Mouse (Mus musculus) ovary, postnatal 36 days (tissue): ENCODE data around the gene Cuedc2.

Experiments
- DNase-seq: peaks from one replicate; pipeline ENCODE4 v3.0.0; 2022; ENCODE audit warnings: low spot score, mixed read lengths

Cuedc2 gene

DNA sequence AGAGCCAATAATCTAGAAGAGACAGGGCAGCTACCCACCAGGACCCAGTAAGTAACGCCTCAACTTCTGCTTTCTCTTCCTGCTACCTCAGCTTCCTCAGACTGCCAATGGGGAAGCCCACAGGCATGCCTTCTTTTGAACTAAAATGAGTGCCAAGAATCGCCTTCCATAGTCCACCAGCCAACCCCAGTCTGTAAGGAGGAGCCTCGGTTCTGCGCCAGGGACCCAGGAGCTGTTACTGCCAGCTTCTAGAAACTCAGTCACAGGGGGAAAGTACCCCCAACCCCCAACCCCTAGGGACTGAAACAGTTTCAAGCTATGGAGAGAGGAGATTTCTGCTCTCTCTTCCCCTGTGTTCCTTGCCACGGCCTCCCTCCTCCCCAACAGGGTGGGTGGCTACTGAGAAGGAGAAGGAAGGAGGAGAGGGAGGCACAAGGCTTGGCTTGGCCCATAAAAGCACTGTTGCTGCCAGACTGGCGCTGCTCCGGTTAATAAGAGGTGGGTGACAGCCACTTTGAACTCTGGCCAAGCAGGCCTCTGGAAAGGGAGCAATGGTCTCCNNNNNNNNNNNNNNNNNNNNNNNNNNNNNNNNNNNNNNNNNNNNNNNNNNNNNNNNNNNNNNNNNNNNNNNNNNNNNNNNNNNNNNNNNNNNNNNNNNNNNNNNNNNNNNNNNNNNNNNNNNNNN, 927 bp upstream of the Cuedc2 start:
- peak; percentile 55 for DNase-seq

- DNase-seq: no peak
Measured at GRCm38 (mm10) chr19:46338942-46339286, 412 bp upstream of the Cuedc2 start.

DNA sequence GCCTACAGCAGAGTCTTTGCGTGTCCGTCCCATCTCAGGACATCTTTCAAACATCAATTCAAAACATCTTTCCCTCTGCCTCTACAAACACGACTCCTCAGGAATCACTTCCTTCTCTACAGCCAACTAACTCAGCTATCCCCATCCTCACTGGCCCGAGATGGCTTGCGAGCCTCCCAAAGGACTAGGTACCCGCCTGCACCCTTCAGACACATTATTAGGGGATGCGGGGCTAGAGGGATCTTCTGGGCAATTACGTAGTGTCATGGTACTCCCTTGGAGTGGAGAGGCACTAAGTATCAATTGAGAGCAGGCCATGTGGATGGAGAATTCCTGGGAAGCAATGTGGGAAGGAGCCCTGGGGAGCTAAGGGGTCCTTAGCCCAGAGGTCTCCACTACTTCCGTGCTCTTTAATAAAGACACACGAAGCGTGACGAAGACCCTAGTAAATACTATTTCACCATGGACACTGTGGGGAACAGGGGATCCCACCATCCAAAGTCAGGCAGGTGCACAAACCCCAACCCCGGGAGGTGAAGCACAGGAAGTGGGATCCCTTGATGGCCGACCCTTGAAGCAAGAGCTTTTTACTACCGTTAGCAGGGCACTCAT, 677 bp downstream of the Cuedc2 start:
- peak; percentile 5 for DNase-seq

- no peak for DNase-seq
Measured at GRCm38 (mm10) chr19:46333906-46334305, 4.6 kb downstream of the Cuedc2 start.

GRCm38 (mm10) chr19:46332721-46333339, 5.7 kb downstream of the Cuedc2 start:
- DNase-seq: no peak

GRCm38 (mm10) chr19:46331936-46332335, 6.6 kb downstream of the Cuedc2 start:
- DNase-seq: no peak

DNA sequence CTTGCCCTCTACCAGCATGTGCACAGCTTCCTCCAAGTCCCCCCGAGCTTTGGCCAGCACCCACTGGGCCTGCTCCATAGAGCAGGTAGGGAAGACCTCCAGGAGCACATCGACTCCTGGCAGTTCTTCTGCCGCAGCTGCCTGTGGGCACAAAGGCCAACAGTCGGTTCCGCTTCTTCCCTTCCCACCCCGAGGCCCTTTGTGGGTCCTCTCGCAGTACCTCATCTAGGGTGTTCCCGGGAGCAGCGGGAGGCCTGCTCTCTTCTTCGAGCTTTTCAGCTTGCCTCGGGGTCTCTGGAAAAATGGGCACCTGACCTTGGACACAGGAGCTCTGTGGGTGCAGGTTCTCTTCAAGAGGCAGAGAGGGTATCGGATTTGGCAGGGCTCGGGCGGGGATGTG, 7.2 kb downstream of the Cuedc2 start:
- DNase-seq: peak; percentile 6

- DNase-seq: peak; percentile 3
Measured at GRCm38 (mm10) chr19:46330696-46331095, 7.8 kb downstream of the Cuedc2 start.

DNA sequence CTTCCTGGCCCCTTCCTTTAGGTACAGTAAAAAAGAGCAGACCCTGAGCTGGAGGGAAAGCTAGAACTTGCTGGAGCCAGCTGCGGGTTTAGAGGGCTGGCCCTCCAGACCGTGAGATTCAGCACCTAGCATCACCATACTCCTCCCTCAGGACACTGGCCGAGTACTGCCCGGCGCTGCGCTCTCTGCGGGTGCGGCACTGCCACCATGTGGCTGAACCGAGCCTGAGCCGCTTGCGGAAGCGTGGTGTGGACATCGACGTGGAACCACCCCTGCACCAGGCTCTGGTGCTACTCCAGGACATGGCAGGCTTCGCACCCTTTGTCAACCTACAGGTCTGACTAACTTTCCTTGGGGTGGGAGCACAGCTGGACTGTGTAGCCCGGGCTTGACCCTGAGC, 8.6 kb downstream of the Cuedc2 start:
- peak; percentile 88 for DNase-seq

DNA sequence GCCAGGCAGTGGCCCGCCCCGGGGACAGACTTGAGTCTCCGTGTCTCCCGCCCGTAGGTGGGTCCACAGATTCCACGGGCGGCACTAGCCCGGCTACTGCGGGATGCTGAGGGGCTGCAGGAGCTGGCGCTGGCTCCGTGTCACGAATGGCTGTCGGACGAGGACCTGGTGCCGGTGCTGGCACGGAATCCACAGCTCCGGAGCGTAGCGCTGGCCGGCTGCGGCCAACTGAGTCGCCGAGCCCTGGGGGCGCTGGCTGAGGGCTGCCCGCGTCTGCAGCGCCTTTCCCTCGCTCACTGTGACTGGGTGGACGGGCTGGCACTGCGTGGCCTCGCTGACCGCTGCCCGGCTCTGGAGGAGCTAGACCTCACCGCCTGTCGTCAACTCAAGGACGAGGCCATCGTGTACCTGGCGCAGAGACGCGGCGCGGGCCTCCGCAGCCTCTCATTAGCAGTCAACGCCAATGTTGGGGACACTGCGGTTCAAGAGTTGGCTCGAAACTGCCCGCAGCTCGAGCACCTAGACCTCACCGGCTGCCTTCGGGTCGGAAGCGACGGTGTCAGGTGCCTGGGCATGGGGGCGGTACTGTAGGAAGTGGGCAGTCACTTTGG, 9.4 kb downstream of the Cuedc2 start:
- DNase-seq: peak; percentile 33

GRCm38 (mm10) chr19:46328081-46329030, 10.1 kb downstream of the Cuedc2 start, which contains the start of gene Fbxl15:
TSS of gene Fbxl15 (plus strand) at chr19:46328184.
- peak; percentile 93 for DNase-seq

DNA sequence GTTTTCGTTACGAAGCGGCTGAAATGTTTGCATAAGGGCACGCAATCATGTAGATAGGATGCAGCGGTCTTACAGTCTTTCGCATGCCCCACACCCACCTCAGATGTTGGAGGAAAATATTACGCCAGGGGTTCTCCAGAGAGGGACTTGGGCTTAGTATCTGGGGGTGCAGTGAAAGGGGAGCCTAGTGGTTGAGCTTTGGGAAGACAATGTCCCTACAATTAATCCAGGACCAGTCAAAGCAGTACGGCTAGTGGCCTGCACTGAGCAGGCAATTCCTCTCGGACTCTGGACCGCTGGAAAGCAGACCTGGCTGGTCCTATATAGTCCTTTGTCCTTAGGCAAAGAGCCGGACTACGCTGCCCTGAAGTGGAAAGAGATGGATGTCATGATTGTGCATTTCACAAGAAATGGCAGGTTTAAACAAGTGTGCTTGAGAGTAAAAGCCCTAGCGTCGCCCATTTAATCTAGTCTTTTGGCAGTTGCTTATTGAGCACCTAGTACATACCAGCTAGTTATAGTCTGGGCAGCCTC, 10.9 kb downstream of the Cuedc2 start:
- DNase-seq: no peak

- peak; percentile 61 for DNase-seq
Measured at GRCm38 (mm10) chr19:46326756-46327305, 11.7 kb downstream of the Cuedc2 start, which contains the start of gene Psd. TSS of gene Psd (minus strand) at chr19:46327156.

DNA sequence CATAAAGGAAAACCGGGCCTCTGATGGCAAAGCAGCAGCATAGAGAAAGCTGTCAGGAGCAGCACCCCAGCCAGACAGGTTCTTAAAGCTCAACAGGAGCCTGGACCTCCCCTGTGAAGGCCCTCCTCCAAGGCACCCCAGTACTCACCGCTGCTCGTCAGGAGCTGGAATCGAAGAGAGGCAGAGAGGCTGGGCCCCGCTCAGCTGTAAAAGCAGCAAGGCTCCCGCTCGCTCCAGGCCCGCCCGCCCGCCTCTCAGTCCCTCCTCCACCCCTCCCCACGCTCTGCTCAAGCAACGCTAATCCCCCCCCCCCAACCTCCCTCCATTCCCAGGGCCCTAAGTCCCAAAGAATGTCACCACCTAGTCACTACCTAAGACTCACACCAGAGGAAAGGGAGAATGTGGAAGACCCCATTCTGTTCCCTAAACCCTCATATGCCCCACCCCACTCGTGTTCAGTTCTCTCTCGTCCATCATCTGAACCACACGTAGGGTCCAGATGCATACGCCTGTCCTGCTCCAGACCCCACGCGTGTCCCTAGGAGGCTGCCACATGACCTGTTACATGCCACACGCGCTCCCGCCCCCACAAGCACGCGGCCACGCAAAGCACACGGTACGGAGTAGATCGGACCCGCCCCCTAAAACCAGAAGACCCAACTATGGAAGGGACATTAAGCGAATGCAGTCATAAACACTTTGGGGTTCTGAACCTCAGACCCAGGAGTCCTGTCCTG, 12.3 kb downstream of the Cuedc2 start:
- peak; percentile 7 for DNase-seq

- DNase-seq: no peak
Measured at GRCm38 (mm10) chr19:46324918-46325317, 13.6 kb downstream of the Cuedc2 start.

- no peak for DNase-seq
Measured at GRCm38 (mm10) chr19:46324366-46324765, 14.1 kb downstream of the Cuedc2 start.

GRCm38 (mm10) chr19:46323716-46324115, 14.8 kb downstream of the Cuedc2 start:
- DNase-seq: no peak

GRCm38 (mm10) chr19:46322996-46323572, 15.4 kb downstream of the Cuedc2 start:
- DNase-seq: peak; percentile 6

DNA sequence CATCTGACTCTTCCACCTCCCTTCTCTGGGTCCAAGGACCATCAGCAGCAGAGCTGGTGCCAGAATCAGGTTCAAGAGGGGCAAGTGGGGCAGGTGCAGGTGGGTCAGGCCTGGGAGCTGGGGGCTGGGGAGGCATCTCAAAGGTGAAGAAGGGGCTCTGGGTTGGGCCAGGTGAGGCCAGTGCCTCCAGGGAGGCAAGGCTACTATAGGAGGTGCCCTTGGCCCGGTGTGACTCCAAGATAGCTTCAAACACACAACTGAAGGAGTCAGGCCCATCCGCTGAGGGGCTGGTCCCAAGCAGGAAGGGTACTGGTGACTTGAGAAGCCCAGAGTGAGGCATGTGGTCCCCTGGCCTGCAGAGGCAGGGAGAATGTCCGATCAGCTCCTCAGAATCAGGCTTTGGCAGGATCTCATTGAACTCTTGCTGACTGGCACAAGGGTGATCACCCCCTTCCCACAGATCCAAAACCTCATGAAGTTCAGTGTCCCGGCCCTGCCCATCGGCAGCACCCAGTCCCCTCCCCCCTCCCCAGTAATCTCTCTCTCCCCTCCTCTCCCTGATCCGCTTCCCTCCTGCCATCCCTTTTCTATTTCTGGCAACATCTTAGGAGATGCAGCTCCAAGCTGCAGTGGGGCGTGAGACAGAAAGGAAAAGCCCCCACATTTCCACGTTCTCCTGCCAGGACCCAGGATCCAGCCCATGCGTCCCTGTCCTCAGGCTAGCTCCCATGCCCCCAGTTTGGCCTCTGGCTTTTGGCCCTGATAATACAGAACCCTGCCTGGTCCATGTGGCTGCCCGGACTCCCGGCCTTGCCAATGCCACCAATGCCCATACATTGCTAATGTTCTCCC, 16.1 kb downstream of the Cuedc2 start:
- DNase-seq: no peak
